Mouse (Mus musculus) T-helper 17 cell (primary cell): ENCODE data around the gene Mmgt1.

Experiments used
- in situ Hi-C, 2 experiments: fragments of 300-600 bp; cut with MboI, MseI; formaldehyde crosslinking; loops; 1 replicate in 1 of 2; 2 replicates in 1 of 2; pipeline ENCODE4 v1.15.1; 2025; ENCODE audit warnings: high pct_unique_total_duplicates in 2 of 2

Gene Mmgt1

GRCm38 (mm10) chrX:56597887-56598640 lies at the start of gene Mmgt1:
TSS of gene Mmgt1 (minus strand) at chrX:56598069.
- in situ Hi-C loops, result no loop called here

- in situ Hi-C loops, result no loop called here
Measured at GRCm38 (mm10) chrX:56640066-56640465, 42.2 kb upstream of the Mmgt1 start.

GRCm38 (mm10) chrX:56636185-56636584 lies 38.3 kb upstream of the Mmgt1 start:
- in situ Hi-C loops, result no loop called here

GRCm38 (mm10) chrX:56615236-56615635 lies 17.4 kb upstream of the Mmgt1 start:
- in situ Hi-C loops, result no loop called here

GRCm38 (mm10) chrX:56610318-56610694 lies 12.4 kb upstream of the Mmgt1 start:
- in situ Hi-C loops, result no loop called here

GRCm38 (mm10) chrX:56609623-56610317 lies 11.9 kb upstream of the Mmgt1 start, which contains the start of gene Slc9a6:
TSS of gene Slc9a6 (plus strand) at chrX:56609757.
- in situ Hi-C loops, result no loop called here

GRCm38 (mm10) chrX:56609285-56609622 lies 11.4 kb upstream of the Mmgt1 start:
- in situ Hi-C loops, result no loop called here

GRCm38 (mm10) chrX:56607032-56607710 lies 9.3 kb upstream of the Mmgt1 start:
- in situ Hi-C loops, result no loop called here

GRCm38 (mm10) chrX:56606536-56606935 lies 8.7 kb upstream of the Mmgt1 start:
- in situ Hi-C loops, result no loop called here

GRCm38 (mm10) chrX:56597219-56597886 lies 516 bp downstream of the Mmgt1 start:
- in situ Hi-C loops, result no loop called here

GRCm38 (mm10) chrX:56578200-56578599 lies 19.7 kb downstream of the Mmgt1 start:
- in situ Hi-C loops, result no loop called here

- in situ Hi-C loops, result no loop called here
Measured at GRCm38 (mm10) chrX:56572465-56572864, 25.4 kb downstream of the Mmgt1 start.

GRCm38 (mm10) chrX:56553584-56553983 lies 44.3 kb downstream of the Mmgt1 start:
- in situ Hi-C loops, result no loop called here

- in situ Hi-C loops, result no loop called here
Measured at GRCm38 (mm10) chrX:56549506-56549905, 48.4 kb downstream of the Mmgt1 start, which contains the start of gene Gm648. TSS of gene Gm648 (minus strand) at chrX:56549606.

GRCm38 (mm10) chrX:56537162-56537561 lies 60.7 kb downstream of the Mmgt1 start:
- in situ Hi-C loops, result loop anchor here in 1 of 2 experiments (5.0 kb wide), 1 partner anchor 250 kb away; no protein-coding TSS in a partner anchor
